Mouse (Mus musculus) kidney, adult 2 months (tissue): Measurements from ENCODE around the gene Inpp5d.

Source experiments
- CTCF ChIP-seq: fragments of 200-500 bp; conservative IDR thresholded peaks from 2 replicates; pipeline ENCODE4 v1.5.1; 2011; ENCODE audit warnings: low read depth, mild to moderate bottlenecking, control low read depth, low read length, moderate library complexity, mixed read lengths; ENCODE audit not compliant: insufficient read depth, insufficient read length
- POLR2A ChIP-seq: fragments of 200-500 bp; IDR thresholded peaks from one replicate; pipeline ENCODE4 v1.6.1; 2011; ENCODE audit warnings: low read depth, low read length, control low read depth

GRCm38 (mm10) chr1:87639724-87640123 lies 19.6 kb downstream of the Inpp5d start:
- TF ChIP-seq CTCF (no peak), POLR2A (no peak)
